Mouse (Mus musculus): ENCODE results near the gene Dynll1. TPM values are rescaled to one million over a fixed set of nuclear protein-coding genes. Genes with fewer than 3 reads are reported as not detected.

Gene Dynll1
- polyA plus RNA-seq, 1 experiment from 2014 or later = 1,414 TPM

- Histone ChIP-seq H3K9ac (replicated peaks) (no peak overlapping the region), H3K27me3 (no peaks in the 10 kb centered on the region), H3K4me2 (replicated peaks) (no peak overlapping the region), H3K4me1 (replicated peaks) (peaks cover 14% of the 10 kb centered on the region), H3K27ac (no peak overlapping the region), H3K9me3 (no peaks in the 10 kb centered on the region), H3K36me3 (peaks cover 56% of the 10 kb centered on the region), H3K4me3 (replicated peaks) (no peak overlapping the region)
- no peak for ATAC-seq
- 91% methylated on average over 8 of the region's 8 CpGs for WGBS
Measured at GRCm38 (mm10) chr5:115261141-115261540, 39.7 kb downstream of the Dynll1 start.

DNA sequence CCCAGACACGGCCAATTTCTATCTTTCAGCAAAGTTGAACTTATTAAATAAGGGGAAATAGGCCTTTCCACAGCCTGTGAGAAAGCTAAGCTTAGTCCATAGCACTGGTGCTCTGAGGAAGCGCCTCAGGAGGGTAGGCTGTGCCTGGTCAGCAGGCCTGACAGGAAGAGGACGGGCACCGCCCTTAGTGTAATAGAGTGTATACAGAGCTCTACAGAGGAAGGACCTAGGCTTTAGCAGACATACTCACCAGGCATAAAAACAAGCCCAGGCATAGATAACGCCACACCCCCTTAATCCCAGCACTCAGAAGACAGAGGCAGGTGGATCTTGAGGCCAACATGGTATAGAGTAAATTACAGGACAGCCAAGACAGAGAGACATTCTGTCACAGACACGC lies 40.4 kb downstream of the Dynll1 start:
- WGBS = 94% methylated on average over 6 of the region's 6 CpGs
- Histone ChIP-seq H3K4me1 (replicated peaks) (peaks cover 9% of the 10 kb centered on the region; the same call in 1 of the 2 replicates), H3K4me2 (replicated peaks) (no peak overlapping the region), H3K4me3 (replicated peaks) (no peak overlapping the region), H3K9me3 (no peaks in the 10 kb centered on the region), H3K9ac (replicated peaks) (no peak overlapping the region), H3K36me3 (peaks cover 61% of the 10 kb centered on the region), H3K27me3 (no peaks in the 10 kb centered on the region), H3K27ac (no peak overlapping the region)
- no peak for ATAC-seq

GRCm38 (mm10) chr5:115256909-115257546 lies 43.8 kb downstream of the Dynll1 start:
- Histone ChIP-seq H3K27me3 (no peaks in the 10 kb centered on the region), H3K36me3 (peaks cover 59% of the 10 kb centered on the region), H3K4me3 (replicated peaks) (no peak overlapping the region), H3K9ac (replicated peaks) (no peak overlapping the region), H3K4me2 (replicated peaks) (no peak overlapping the region), H3K27ac (no peak overlapping the region), H3K4me1 (replicated peaks) (no peaks in the 10 kb centered on the region), H3K9me3 (no peaks in the 10 kb centered on the region)
- no peak for ATAC-seq
- WGBS = 94% methylated on average over 10 of the region's 10 CpGs

DNA sequence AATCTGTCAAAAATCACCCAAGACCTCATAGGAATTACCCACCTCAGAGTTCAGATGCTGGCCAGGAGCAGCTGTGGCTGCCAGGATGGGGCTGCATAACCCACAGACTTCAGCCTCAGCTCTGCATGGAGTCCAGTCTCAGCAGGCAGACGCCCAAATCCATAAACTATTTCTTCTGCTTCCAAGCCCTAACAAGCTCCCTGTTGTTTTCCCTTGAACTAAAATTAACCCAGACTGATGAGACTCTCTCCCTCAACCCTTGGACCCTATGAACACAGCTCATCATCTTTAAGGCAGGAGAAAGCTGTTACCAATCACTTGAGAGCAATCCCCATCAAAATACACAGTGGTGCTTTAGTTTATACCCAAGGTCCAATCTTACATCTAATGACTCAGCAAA lies 45.3 kb downstream of the Dynll1 start:
- ATAC-seq = no peak
- H3K4me2 ChIP-seq (replicated peaks) = no peak overlapping the region
- H3K36me3 ChIP-seq = peaks cover 70% of the 10 kb centered on the region
- WGBS = 90% methylated on average over 1 of the region's 1 CpGs
- H3K4me3 ChIP-seq (replicated peaks) = no peak overlapping the region
- H3K9ac ChIP-seq (replicated peaks) = no peak overlapping the region
- no peaks in the 10 kb centered on the region for H3K27me3 ChIP-seq
- no peaks in the 10 kb centered on the region for H3K9me3 ChIP-seq
- no peak overlapping the region for H3K27ac ChIP-seq
- no peaks in the 10 kb centered on the region for H3K4me1 ChIP-seq (replicated peaks)

Other genes with a start within 250 kb of the Dynll1 start
- 39.0 and 41.9 TPM in 2 replicates for gene Gm10401, start 202.7 kb downstream of the Dynll1 start, polyA plus RNA-seq (2015; fragmentation: Nextera tagmentation; extraction: Ambion mirVana)
- 21.0 and 25.1 TPM in 2 replicates for gene Acads, start 181.7 kb downstream of the Dynll1 start, polyA plus RNA-seq (2015; fragmentation: Nextera tagmentation; extraction: Ambion mirVana)
- gene Unc119b, start 166.0 kb downstream of the Dynll1 start, polyA plus RNA-seq (2015; fragmentation: Nextera tagmentation; extraction: Ambion mirVana) = 37.4 and 43.4 TPM in 2 replicates
- 21.1 and 25.3 TPM in 2 replicates for gene Mlec, start 142.8 kb downstream of the Dynll1 start, polyA plus RNA-seq (2015; fragmentation: Nextera tagmentation; extraction: Ambion mirVana)
- gene Cabp1, start 106.6 kb downstream of the Dynll1 start, polyA plus RNA-seq (2015; fragmentation: Nextera tagmentation; extraction: Ambion mirVana) = 2.0 and 2.7 TPM in 2 replicates
- 87.7 and 110 TPM in 2 replicates for gene Pop5, start 65.2 kb downstream of the Dynll1 start, polyA plus RNA-seq (2015; fragmentation: Nextera tagmentation; extraction: Ambion mirVana)
- gene Rnf10, start 28.1 kb downstream of the Dynll1 start, polyA plus RNA-seq (2015; fragmentation: Nextera tagmentation; extraction: Ambion mirVana) = 146 and 160 TPM in 2 replicates
- gene Coq5, start 21.3 kb downstream of the Dynll1 start, polyA plus RNA-seq (2015; fragmentation: Nextera tagmentation; extraction: Ambion mirVana) = 51.8 and 56.8 TPM in 2 replicates
- gene Srsf9, start 26.2 kb upstream of the Dynll1 start, polyA plus RNA-seq (2015; fragmentation: Nextera tagmentation; extraction: Ambion mirVana) = 193 and 203 TPM in 2 replicates
- gene Gatc, start 40.2 kb upstream of the Dynll1 start, polyA plus RNA-seq (2015; fragmentation: Nextera tagmentation; extraction: Ambion mirVana) = 34.2 and 37.0 TPM in 2 replicates
- 54.2 and 56.7 TPM in 2 replicates for gene Triap1, start 40.2 kb upstream of the Dynll1 start, polyA plus RNA-seq (2015; fragmentation: Nextera tagmentation; extraction: Ambion mirVana)
- gene Cox6a1, start 48.0 kb upstream of the Dynll1 start, polyA plus RNA-seq (2015; fragmentation: Nextera tagmentation; extraction: Ambion mirVana) = 973 and 974 TPM in 2 replicates
- 112 and 133 TPM in 2 replicates for gene Msi1, start 128.6 kb upstream of the Dynll1 start, polyA plus RNA-seq (2015; fragmentation: Nextera tagmentation; extraction: Ambion mirVana)
- not detected in 2 replicates for gene Pla2g1b, start 165.3 kb upstream of the Dynll1 start, polyA plus RNA-seq (2015; fragmentation: Nextera tagmentation; extraction: Ambion mirVana)
- gene Sirt4, start 183.7 kb upstream of the Dynll1 start, polyA plus RNA-seq (2015; fragmentation: Nextera tagmentation; extraction: Ambion mirVana) = 26.1 and 28.7 TPM in 2 replicates
- 16.2 and 18.3 TPM in 2 replicates for gene Pxn, start 205.7 kb upstream of the Dynll1 start, polyA plus RNA-seq (2015; fragmentation: Nextera tagmentation; extraction: Ambion mirVana)